Mouse (Mus musculus) forebrain, embryonic 14.5 days (tissue): Measurements from ENCODE around the gene Cth. TPM values are rescaled to one million over a fixed set of nuclear protein-coding genes. Genes with fewer than 3 reads are reported as not detected.

Experiments
- ATAC-seq: fragments of 200-750 bp; cut with Nextera tagmentation; 2 replicates; pipeline ENCODE4 v1.8.0; 2017; ENCODE audit warnings: mild to moderate bottlenecking, moderate library complexity
- DNase-seq: peaks from one replicate; pipeline ENCODE4 v3.0.0-alpha.2; 2015; ENCODE audit warnings: low spot score
- H3K27ac ChIP-seq: fragments of 300-500 bp; sonication (generic); 2 replicates; pipeline ENCODE4 v1.5.1; 2014; ENCODE audit warnings: low read depth, mild to moderate bottlenecking, control low read depth, low read length, moderate library complexity
- H3K27me3 ChIP-seq: fragments of 300-500 bp; sonication (generic); replicated peaks from 2 replicates; pipeline ENCODE4 v1.6.1; 2014; ENCODE audit warnings: low read length, control low read depth, mixed read lengths; ENCODE audit not compliant: control insufficient read depth, insufficient read depth
- H3K36me3 ChIP-seq: fragments of 300-500 bp; sonication (generic); 2 replicates; pipeline ENCODE4 v1.6.1; 2014; ENCODE audit warnings: low read length, control low read depth; ENCODE audit not compliant: control insufficient read depth, insufficient read depth
- H3K4me1 ChIP-seq: fragments of 300-500 bp; sonication (generic); 2 replicates; pipeline ENCODE4 v1.6.1; 2014; ENCODE audit warnings: antibody characterized with exemption, low read length, control low read depth; ENCODE audit not compliant: control insufficient read depth, insufficient read depth
- H3K4me2 ChIP-seq: fragments of 300-500 bp; sonication (generic); 2 replicates; pipeline ENCODE4 v1.6.1; 2014; ENCODE audit warnings: mild to moderate bottlenecking, control low read depth, low read length
- H3K4me3 ChIP-seq: fragments of 300-500 bp; sonication (generic); 2 replicates; pipeline ENCODE4 v1.5.1; 2014; ENCODE audit warnings: low read depth, low read length, control low read depth
- H3K9ac ChIP-seq: fragments of 300-500 bp; sonication (generic); 2 replicates; pipeline ENCODE4 v1.6.1; 2014; ENCODE audit warnings: mild to moderate bottlenecking, low read length, control low read depth, moderate library complexity
- H3K9me3 ChIP-seq: fragments of 300-500 bp; sonication (generic); replicated peaks from 2 replicates; pipeline ENCODE4 v1.6.1; 2016; ENCODE audit warnings: low read length, control low read depth, mixed read lengths; ENCODE audit not compliant: control insufficient read depth
- WGBS: fragments of 180-500 bp; shearing (Covaris S2); extraction: QIAGEN DNeasy Blood & Tissue Kit; methylation state at CpG from one replicate; pipeline ENCODE4 v1.1.7; 2014; 5-methylcytosine and 5-hydroxymethylcytosine counted together
- polyA plus RNA-seq: library from polyadenylated mRNA; unstranded; fragments of >200 nt; fragmentation: Nextera tagmentation; extraction: Ambion mirVana; gene quantifications from 2 replicates; pipeline ENCODE4 v1.2.1, GENCODE M21; 2014

The Cth gene
- polyA plus RNA-seq, 1 experiment from 2014 or later: 5.2 TPM

GRCm38 (mm10) chr3:157897645-157898044 lies 27.2 kb downstream of the Cth start:
- Histone ChIP-seq H3K4me1 (no peaks in the 10 kb centered on the region), H3K4me2 (no peak overlapping the region), H3K4me3 (no peak overlapping the region), H3K36me3 (no peaks in the 10 kb centered on the region), H3K27me3 (no peaks in the 10 kb centered on the region), H3K9me3 (no peaks in the 10 kb centered on the region), H3K27ac (no peak overlapping the region), H3K9ac (no peak overlapping the region)
- ATAC-seq (no peak), DNase-seq (no peak)
- WGBS: 82% methylated on average over 3 of the region's 3 CpGs

GRCm38 (mm10) chr3:157891819-157892218 lies 33.1 kb downstream of the Cth start:
- DNase-seq (no peak), ATAC-seq (no peak)
- H3K36me3 ChIP-seq: no peaks in the 10 kb centered on the region
- H3K4me3 ChIP-seq: no peak overlapping the region
- no peaks in the 10 kb centered on the region for H3K4me1 ChIP-seq
- no peak overlapping the region for H3K27ac ChIP-seq
- H3K9me3 ChIP-seq: no peaks in the 10 kb centered on the region
- no peaks in the 10 kb centered on the region for H3K27me3 ChIP-seq
- no peak overlapping the region for H3K4me2 ChIP-seq
- H3K9ac ChIP-seq: no peak overlapping the region

- Histone ChIP-seq H3K9ac (no peak overlapping the region), H3K36me3 (no peaks in the 10 kb centered on the region), H3K27ac (no peak overlapping the region), H3K27me3 (no peaks in the 10 kb centered on the region), H3K4me1 (no peaks in the 10 kb centered on the region), H3K4me3 (no peak overlapping the region), H3K4me2 (no peak overlapping the region), H3K9me3 (no peaks in the 10 kb centered on the region)
- DNase-seq (no peak), ATAC-seq (no peak)
- WGBS: 96% methylated on average over 6 of the region's 6 CpGs
Measured at GRCm38 (mm10) chr3:157884081-157884643, 40.7 kb downstream of the Cth start.

- ATAC-seq: no peak
- WGBS: 76% methylated on average over 4 of the region's 4 CpGs
- no peak overlapping the region for H3K4me2 ChIP-seq
Measured at GRCm38 (mm10) chr3:157883085-157883484, 41.8 kb downstream of the Cth start.

DNA sequence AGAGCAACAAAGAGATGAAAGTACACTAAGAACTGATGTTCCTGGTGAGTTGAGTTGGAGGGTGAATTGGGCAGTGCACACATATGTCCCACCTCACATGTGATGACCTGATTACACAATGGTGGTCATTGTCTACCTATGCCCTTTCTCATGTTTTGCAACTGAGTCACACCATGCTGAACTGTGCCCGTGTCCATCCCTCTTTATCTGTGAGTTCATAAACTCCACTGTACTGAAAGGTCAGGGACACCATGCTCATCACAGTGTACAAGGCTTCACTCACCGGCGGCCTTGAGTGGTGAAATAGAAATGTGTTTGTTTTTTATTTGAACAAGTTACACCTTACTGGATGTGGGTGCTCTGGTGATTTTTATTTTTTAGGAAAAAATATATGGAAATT lies 42.9 kb downstream of the Cth start:
- DNase-seq: no peak
- H3K4me2 ChIP-seq: no peak overlapping the region
- no peak for ATAC-seq
- H3K27ac ChIP-seq: no peak overlapping the region
- H3K27me3 ChIP-seq: no peaks in the 10 kb centered on the region
- no peaks in the 10 kb centered on the region for H3K9me3 ChIP-seq
- H3K4me3 ChIP-seq: no peak overlapping the region
- H3K9ac ChIP-seq: no peak overlapping the region
- no peaks in the 10 kb centered on the region for H3K36me3 ChIP-seq
- H3K4me1 ChIP-seq: no peaks in the 10 kb centered on the region
- 92% methylated on average over 3 of the region's 3 CpGs for WGBS

More at GRCm38 (mm10) chr3:157883085-157883484, 41.8 kb downstream of the Cth start:
- Histone ChIP-seq H3K27ac (no peak overlapping the region), H3K27me3 (no peaks in the 10 kb centered on the region), H3K9ac (no peak overlapping the region), H3K36me3 (no peaks in the 10 kb centered on the region), H3K4me1 (no peaks in the 10 kb centered on the region), H3K9me3 (no peaks in the 10 kb centered on the region), H3K4me3 (no peak overlapping the region)
- no peak for DNase-seq

- DNase-seq (no peak), ATAC-seq (no peak)
- H3K9me3 ChIP-seq: no peaks in the 10 kb centered on the region
- no peaks in the 10 kb centered on the region for H3K4me1 ChIP-seq
- H3K27me3 ChIP-seq: no peaks in the 10 kb centered on the region
- 93% methylated on average over 3 of the region's 3 CpGs for whole genome bisulfite sequencing
- H3K4me2 ChIP-seq: no peak overlapping the region
- no peaks in the 10 kb centered on the region for H3K36me3 ChIP-seq
- H3K4me3 ChIP-seq: no peak overlapping the region
- no peak overlapping the region for H3K27ac ChIP-seq
- no peak overlapping the region for H3K9ac ChIP-seq
Measured at GRCm38 (mm10) chr3:157880983-157881382, 43.9 kb downstream of the Cth start.

- Histone ChIP-seq H3K36me3 (no peaks in the 10 kb centered on the region), H3K4me1 (no peaks in the 10 kb centered on the region), H3K4me3 (no peak overlapping the region), H3K9me3 (no peaks in the 10 kb centered on the region), H3K27ac (no peak overlapping the region), H3K4me2 (no peak overlapping the region), H3K9ac (no peak overlapping the region), H3K27me3 (no peaks in the 10 kb centered on the region)
- DNase-seq: no peak
- no peak for ATAC-seq
Measured at GRCm38 (mm10) chr3:157877847-157878246, 47.0 kb downstream of the Cth start.

- 59% methylated on average over 11 of the region's 11 CpGs for WGBS
- no peak overlapping the region for H3K27ac ChIP-seq
- no peaks in the 10 kb centered on the region for H3K4me1 ChIP-seq
- no peaks in the 10 kb centered on the region for H3K36me3 ChIP-seq
- no peak overlapping the region for H3K9ac ChIP-seq
- peak; percentile 83 for DNase-seq
- H3K27me3 ChIP-seq: no peaks in the 10 kb centered on the region
- H3K4me2 ChIP-seq: no peak overlapping the region
- no peak overlapping the region for H3K4me3 ChIP-seq
- no peaks in the 10 kb centered on the region for H3K9me3 ChIP-seq
- ATAC-seq: peak; percentile 79
Measured at GRCm38 (mm10) chr3:157876439-157877156, 48.3 kb downstream of the Cth start.

DNA sequence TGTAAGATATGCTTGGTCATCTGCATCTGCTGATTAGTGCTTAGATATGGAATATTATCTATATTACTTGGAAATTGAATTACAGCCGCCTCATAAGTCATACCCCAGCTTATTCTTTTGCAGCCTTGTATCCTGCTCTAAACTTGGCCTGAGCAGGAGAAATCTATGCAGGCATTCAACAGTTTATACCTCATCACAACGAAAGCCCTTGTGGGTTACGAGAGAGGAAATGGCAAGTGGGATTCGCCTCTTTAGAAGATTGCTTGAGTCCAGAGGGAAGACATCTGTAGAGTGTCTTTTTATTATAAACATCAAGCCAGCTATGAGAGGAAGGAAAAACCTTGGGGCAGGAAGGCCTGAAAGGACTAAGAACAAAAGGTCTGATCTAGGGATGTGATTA lies 52.0 kb downstream of the Cth start:
- H3K9ac ChIP-seq: no peak overlapping the region
- WGBS: 89% methylated on average over 4 of the region's 4 CpGs
- no peak for DNase-seq
- H3K4me2 ChIP-seq: no peak overlapping the region
- H3K9me3 ChIP-seq: no peaks in the 10 kb centered on the region
- H3K4me3 ChIP-seq: no peak overlapping the region
- H3K36me3 ChIP-seq: no peaks in the 10 kb centered on the region
- no peaks in the 10 kb centered on the region for H3K4me1 ChIP-seq
- H3K27me3 ChIP-seq: no peaks in the 10 kb centered on the region
- ATAC-seq: no peak
- no peak overlapping the region for H3K27ac ChIP-seq
